Comparison of ENCODE assay signal across 12 mouse cellular contexts in genomic region chr13:59711984-59712383, GRCm38 (mm10). TPM values are rescaled to one million over a fixed set of nuclear protein-coding genes. Genes with fewer than 3 reads are reported as not detected.
"Had no signal": no experiment of that assay in that cellular context is flagged by ENCODE, and none has a peak within 500 bp of the region (broad histone marks: within the 10 kb centered on the region; RNA-seq: fewer than 3 reads in every experiment).

Gene Spata31d1b (plus strand): TSS chr13:59712284.

RNA-seq across cellular contexts. Expression of gene Spata31d1b, which starts in this region (rescaled TPM):
- total RNA-seq: neutrophil, adult 5-6 weeks had no signal
- polyA plus RNA-seq: neural tube, embryonic 12.5 days; neural tube, embryonic 13.5 days; neural tube, embryonic 14.5 days; neural tube, embryonic 15.5 days; small intestine, adult 2 months; spleen, adult 2 months; stomach, embryonic 14.5 days; stomach, embryonic 15.5 days; stomach, embryonic 16.5 days; stomach, postnatal 0 days; urinary bladder, adult 2 months had no signal
